Mouse (Mus musculus) ES-Bruce4 (cell line): Measurements from ENCODE around the gene Celf5.

Experiments
- CTCF ChIP-seq: IDR thresholded peaks from one replicate; pipeline ENCODE4 v1.8.1; 2011; ENCODE audit warnings: low read depth, low read length
- EP300 ChIP-seq: IDR thresholded peaks from 2 replicates; pipeline ENCODE4 v1.6.1; 2011; ENCODE audit warnings: low read depth, low read length; ENCODE audit not compliant: insufficient read depth
- POLR2A ChIP-seq: IDR thresholded peaks from one replicate; pipeline ENCODE4 v1.8.1; 2011; ENCODE audit warnings: low read length; ENCODE audit not compliant: insufficient read depth

GRCm38 (mm10) chr10:81441019-81441418 is 41.5 kb downstream of the Celf5 start:
- no peak for TF ChIP-seq CTCF
- TF ChIP-seq EP300, result no peak
- no peak for TF ChIP-seq POLR2A
